Comparison of ENCODE assay signal across 23 mouse cellular contexts in genomic region chr13:37544696-37545095, GRCm38 (mm10).
"Had no signal": no experiment of that assay in that cellular context is flagged by ENCODE, and none has a peak within 500 bp of the region (broad histone marks: within the 10 kb centered on the region; RNA-seq: fewer than 3 reads in every experiment).

No protein-coding gene starts in this region.

- H3K9me3 ChIP-seq: intestine, embryonic 15.5 days; kidney, embryonic 15.5 days; limb, embryonic 12.5 days; limb, embryonic 15.5 days; liver, embryonic 15.5 days; lung, embryonic 15.5 days; neural tube, embryonic 12.5 days; neural tube, embryonic 15.5 days had no signal

- H3K4me2 ChIP-seq: intestine, embryonic 15.5 days; kidney, embryonic 15.5 days; limb, embryonic 12.5 days; limb, embryonic 15.5 days; liver, embryonic 11.5 days; liver, embryonic 15.5 days; lung, embryonic 15.5 days; midbrain, embryonic 11.5 days; neural tube, embryonic 12.5 days; neural tube, embryonic 15.5 days had no signal

- H3K36me3 ChIP-seq: intestine, embryonic 15.5 days; kidney, embryonic 15.5 days; limb, embryonic 12.5 days; limb, embryonic 15.5 days; liver, embryonic 15.5 days; lung, embryonic 15.5 days; neural tube, embryonic 12.5 days; neural tube, embryonic 15.5 days had no signal

- H3K4me1 ChIP-seq: neural tube, embryonic 15.5 days had no signal

- H3K4me3 ChIP-seq: intestine, embryonic 15.5 days; kidney, embryonic 15.5 days; limb, embryonic 12.5 days; limb, embryonic 15.5 days; liver, embryonic 15.5 days; lung, embryonic 15.5 days; neural tube, embryonic 12.5 days; neural tube, embryonic 15.5 days had no signal

- DNase-seq: kidney, adult 11 months; kidney, adult 8-10 months; kidney, postnatal 14 days; kidney, postnatal 4 days; lung, adult 18-20 months; lung, postnatal 10 days; lung, postnatal 36 days; midbrain, embryonic 14.5 days; right cerebral cortex, adult 18-20 months; right cerebral cortex, postnatal 14 days; right cerebral cortex, postnatal 4 days; thymus, adult 2 months; thymus, postnatal 25 days had no signal

- ATAC-seq: intestine, embryonic 15.5 days had no signal

- H3K27ac ChIP-seq: intestine, embryonic 15.5 days; kidney, embryonic 15.5 days; limb, embryonic 12.5 days; limb, embryonic 15.5 days; liver, embryonic 15.5 days; lung, embryonic 15.5 days; neural tube, embryonic 12.5 days; neural tube, embryonic 15.5 days had no signal

- H3K27me3 ChIP-seq: intestine, embryonic 15.5 days; kidney, embryonic 15.5 days; limb, embryonic 12.5 days; limb, embryonic 15.5 days; liver, embryonic 15.5 days; lung, embryonic 15.5 days; neural tube, embryonic 12.5 days; neural tube, embryonic 15.5 days had no signal

- H3K9ac ChIP-seq: intestine, embryonic 15.5 days; kidney, embryonic 15.5 days; limb, embryonic 12.5 days; limb, embryonic 15.5 days; liver, embryonic 15.5 days; lung, embryonic 15.5 days; neural tube, embryonic 12.5 days; neural tube, embryonic 15.5 days had no signal
